Mouse (Mus musculus) hindlimb bud, embryonic 11.5 days (tissue): Measurements from ENCODE around the gene Fbxo4.

ENCODE experiments used
- DNase-seq: peaks from one replicate; pipeline ENCODE4 v3.0.0-alpha.2; 2012; ENCODE audit warnings: low read depth, low spot score; ENCODE audit errors: extremely low spot score

Gene Fbxo4

DNA sequence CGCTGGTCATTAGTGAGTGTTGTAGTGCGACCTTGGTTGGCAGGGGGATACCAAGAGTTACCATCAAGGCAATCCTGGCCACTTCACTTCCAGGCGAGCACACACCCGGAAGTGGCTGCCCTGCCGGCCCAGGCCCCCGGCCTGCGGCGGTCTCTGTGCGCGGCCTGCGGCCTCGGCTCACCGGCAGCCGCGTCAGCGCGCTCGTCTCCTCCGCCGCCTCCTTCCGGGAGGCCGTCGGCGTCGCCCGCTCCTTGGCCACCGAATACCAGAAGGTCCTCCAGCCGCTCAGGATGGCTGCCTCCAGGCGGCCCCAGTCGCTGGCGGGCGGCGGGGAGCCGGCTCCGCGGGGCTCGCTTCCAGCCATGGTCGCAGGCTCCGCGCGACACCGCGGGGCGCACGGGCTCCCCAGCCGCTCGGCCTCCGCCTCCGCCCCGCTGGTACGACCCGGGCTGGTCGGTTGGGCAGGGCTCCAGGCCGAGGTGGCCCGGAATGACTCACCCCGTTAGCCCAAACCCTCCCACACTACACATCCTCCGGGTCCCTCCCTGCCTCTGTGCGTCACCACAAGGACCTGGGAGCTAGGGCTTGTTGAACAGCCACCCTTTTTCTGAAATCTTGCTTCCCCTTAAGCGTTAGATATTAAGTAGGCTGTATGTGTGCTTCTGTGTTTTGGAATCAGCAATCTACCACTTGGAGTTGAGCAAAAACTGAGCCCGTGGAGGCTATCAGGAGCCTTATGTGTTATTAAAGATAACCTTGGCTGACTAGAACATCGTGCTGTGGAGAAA, at the start of gene Fbxo4:
TSS of gene Fbxo4 (minus strand) at position 513 of the 788 bp plus-strand sequence.
- DNase-seq, result peak; percentile 28

GRCm38 (mm10) chr15:4028960-4029359, 49.6 kb upstream of the Fbxo4 start:
- no peak for DNase-seq

DNA sequence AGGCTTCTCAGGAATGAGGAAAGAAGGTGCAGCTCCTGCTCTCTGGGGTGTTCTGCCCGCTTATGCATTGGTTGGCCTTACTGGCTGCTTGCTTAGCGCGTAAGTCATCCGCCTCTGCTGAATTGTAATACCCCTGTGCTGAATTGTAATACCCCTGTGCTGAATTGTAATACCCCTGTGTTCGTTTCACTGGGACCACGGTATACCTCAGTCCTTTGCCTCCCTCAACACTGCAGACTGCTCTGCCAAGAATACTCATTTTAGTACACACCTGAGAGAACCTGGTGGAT, 49.0 kb upstream of the Fbxo4 start:
- DNase-seq, result no peak

GRCm38 (mm10) chr15:4027671-4028410, 48.5 kb upstream of the Fbxo4 start:
- DNase-seq, result peak; percentile 8

DNA sequence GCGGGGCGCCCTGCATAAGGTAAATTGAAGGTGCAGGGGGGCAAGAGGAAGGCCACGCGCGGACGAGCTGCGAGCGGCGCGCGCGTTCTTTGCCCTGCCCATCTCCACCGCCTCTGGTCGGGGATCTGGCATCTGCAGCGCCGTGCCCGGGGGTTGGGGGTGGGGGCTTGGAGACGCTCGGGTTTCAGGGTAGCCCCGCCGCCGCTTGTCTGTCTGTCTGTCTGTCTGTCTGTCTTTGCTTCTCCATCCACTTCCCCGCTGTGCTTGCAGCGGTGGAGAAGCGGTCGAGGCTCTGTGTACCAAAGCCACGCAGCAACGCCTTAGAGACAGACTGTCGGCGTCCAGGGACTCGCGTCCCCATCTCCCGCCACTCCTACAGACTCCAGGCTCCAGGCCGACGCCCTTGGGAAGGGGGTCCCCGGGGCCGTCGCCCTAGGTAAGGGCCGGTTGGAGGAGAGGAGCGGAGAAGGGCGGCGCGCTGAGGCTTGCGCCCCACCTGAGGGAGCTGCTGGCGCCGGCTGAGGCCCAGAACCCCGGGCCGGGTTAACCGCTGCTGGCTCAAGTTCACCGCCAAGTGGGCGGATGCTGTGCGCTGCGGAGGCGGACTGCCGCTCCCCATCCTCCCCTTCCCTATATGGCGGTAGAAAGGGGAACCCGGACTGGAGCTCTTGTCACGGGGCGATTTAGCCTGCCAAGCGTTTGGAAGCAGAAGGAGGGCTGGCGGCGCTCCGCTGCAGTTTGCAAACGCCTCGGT, 47.6 kb upstream of the Fbxo4 start:
- DNase-seq, result peak; percentile 30

DNA sequence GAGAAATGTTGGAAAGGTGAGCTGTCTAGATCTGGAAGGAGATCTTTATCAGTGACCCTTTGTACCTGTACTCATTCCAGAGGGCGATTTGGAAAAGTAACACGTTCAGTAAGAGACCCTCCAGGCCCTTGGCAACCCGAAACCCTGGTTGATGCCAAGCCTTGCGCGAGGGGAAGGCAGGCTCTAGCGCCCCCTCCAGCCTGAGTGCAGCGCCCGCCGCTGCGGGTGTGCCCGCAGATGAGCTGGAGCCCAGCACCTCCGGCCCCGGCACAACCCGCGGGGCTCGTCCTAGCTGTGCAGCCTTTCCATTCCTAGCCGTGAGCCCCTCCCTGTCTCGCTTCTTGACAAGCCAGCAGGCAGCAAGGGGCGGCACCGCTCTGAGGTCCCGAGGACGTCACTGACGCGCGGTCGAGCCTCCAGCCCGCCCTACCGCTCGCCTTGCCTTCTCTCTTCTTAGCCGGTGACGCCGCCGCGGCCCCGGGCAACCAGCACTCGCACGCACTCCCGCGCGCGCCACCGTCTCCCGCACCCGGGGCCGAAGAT, 46.9 kb upstream of the Fbxo4 start, which contains the start of gene Oxct1:
TSS of gene Oxct1 (plus strand) at position 153 of the 543 bp plus-strand sequence.
- DNase-seq, result peak; percentile 46

DNA sequence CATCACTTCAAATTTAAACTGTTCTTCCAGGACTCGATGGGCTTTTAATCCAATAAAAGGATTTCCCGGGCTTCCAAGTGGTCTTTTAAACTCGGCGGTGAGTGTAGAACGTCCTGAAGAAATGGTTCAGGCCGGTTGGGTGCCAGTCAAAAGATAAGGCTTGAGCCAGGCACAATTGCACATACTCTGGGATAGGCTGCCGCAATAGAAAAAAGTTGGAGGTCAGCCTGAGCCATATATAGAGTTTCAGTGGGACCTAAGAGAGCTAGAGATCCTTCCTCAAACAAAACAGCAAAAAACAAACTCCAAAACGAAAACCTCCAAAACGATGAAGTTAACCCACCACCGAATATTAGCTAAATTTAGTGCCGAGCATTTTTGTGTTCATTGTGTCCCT, 46.1 kb upstream of the Fbxo4 start:
- no peak for DNase-seq

DNA sequence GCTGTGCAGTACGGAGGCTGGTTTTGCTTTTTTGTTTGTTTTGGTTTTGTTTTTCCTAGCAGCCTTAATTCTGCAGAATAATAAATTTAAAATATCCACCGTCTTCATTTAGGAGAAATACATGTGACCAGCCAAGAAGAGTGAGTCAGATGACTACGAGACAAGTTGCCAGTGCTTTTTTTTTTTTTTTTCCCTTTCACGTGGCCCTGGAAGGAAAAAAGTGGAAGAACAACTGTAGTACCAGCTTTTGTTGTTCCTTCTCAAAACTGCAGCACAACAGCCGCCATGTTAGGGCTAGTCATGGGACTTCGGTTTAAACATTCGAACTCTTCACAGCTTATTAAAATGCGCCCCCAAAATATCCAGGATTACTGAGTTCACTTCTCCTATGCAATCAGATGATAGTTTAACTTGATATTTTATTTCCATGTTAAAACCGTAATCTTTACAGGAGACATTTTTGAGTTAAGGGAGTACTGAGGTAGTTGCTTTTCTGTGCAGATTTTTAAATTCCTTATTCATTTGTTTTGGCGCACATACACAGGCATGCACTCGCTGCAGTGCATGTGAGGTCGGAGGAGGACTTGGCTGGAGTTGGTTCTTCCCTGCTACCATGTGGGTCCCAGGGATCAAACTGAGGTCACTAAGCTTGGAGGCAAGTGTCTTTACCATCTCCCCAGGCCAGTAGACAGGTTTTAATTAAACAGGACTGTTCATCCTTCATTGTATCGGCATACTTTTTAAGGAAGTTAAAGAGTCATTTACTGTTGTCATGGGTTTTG, 45.5 kb upstream of the Fbxo4 start:
- DNase-seq, result no peak

GRCm38 (mm10) chr15:4023747-4024146, 44.4 kb upstream of the Fbxo4 start:
- DNase-seq, result no peak

DNA sequence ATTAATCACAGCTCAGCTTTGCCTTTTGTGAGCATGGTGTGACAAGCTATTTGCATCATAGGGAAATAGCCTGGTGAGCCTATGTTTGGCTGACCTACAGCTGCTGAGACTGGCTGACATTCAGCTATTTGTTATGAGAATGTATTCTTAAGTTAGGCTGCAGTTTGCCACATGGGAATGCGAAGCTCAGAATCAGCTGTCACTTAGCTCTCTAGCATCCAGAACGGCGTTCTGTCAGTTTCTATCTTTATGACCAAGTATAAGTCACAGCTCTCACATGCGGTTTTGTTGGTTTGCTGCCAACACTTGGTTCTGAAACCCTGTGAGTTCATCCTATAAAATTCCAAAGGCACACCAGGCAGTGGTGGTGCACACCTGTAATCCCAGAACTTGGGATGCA, 41.3 kb upstream of the Fbxo4 start:
- no peak for DNase-seq

- no peak for DNase-seq
These were observed 34.5 kb upstream of the Fbxo4 start for GRCm38 (mm10) chr15:4013873-4014272.

- no peak for DNase-seq
These were observed 21.2 kb upstream of the Fbxo4 start for GRCm38 (mm10) chr15:4000536-4000935.

DNA sequence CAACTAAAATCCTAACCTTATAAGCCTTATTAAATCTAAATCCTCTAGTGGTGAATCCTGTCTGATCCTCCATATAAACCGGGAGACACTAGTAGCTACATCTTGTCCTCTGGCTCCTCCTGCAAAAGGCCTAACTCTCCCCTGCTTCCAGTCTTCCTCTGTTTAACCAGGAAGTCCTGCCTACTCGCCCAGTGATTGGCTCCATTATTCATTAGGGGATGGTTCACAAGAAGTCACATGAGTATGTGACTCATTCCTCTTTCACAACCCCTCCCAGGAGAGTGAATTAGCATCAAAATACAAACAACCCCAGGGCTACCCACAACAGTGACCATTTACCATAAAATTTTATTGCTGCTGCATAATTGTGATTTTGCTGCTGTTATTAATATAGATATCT, 19.8 kb upstream of the Fbxo4 start:
- DNase-seq, result no peak

DNA sequence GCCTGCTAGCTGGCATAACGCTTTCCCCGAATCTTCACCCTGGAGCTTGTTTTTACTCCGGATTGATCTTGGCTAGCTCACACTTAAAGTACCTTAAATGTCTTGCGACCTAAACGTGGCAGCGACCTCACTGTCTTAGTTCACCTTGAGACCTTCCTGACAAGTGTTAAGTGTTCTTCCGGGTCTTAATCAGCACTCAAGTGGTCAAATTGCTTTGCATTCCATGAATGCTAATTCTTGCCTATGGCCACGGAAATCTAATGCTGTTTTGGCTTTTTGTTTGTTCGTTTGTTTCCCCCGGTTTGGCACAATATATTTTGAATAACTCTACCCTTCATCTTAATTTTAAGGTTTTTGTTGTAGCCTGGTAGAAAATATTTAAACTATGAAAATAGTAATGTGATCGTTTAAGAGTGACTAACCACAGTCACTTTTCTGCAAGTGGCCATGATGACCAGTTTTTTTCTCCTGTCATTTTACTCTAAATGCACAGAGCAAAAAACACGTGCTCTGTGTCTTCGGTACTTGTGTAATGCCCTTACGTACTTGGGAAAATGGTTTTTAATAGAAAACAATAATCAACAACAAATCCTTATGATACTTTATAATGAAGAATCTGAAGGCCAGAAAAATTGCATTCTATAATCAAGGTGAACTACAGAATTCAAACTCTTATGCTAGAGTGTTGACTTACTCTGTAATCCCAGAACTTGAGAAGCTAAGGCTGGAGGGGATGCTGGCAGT, 17.1 kb upstream of the Fbxo4 start:
- DNase-seq, result peak; percentile 22

GRCm38 (mm10) chr15:3995448-3996266, 16.3 kb upstream of the Fbxo4 start, which contains the start of gene AW549877:
AW549877 (minus strand) TSS chr15:3995744.
- DNase-seq, result peak; percentile 84

GRCm38 (mm10) chr15:3994852-3995447, 15.6 kb upstream of the Fbxo4 start:
- DNase-seq, result peak; percentile 22

DNA sequence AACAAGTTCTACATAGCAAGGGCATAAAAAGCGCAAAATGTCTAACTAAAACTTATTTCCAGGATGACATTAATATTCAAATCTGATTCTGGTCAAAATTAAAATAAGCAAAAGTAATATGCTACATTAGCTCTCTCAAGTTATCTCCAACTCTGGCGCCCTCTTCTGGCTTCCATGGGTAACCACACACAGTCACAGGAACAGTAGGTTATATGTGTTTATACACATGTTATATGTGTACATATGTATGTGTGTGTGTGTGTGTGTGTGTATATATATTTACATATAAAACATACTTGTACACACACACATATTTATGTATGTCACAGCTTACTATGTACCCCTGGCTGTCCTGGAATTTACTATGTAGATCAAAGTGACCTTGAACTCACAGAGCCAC, 8.6 kb upstream of the Fbxo4 start:
- DNase-seq, result no peak

DNA sequence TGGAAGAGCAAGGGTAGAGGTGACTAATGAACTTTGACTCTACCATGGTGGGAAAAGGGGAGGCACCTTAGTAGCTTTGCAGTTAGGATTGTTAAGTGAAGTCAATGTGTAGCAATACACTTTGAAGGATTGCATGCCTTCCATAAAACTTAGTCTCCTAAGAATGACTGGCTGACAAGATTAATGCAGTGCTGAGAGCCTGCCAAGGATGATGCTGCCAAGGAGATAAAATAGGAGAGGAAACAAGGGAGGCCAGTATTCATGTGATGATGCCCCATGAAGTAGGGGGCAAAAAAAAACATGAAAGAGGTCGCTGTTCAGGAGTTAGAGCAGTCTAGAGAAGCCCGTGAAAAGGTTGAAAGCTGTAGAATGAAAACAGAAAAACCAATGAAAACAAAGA, 5.5 kb upstream of the Fbxo4 start:
- DNase-seq, result no peak

- DNase-seq, result no peak
These were observed 3.4 kb upstream of the Fbxo4 start for GRCm38 (mm10) chr15:3982732-3983131.
